Mouse (Mus musculus) ES-E14 (cell line): ENCODE measurements around the gene Med13l.

Source experiments
- CHD2 ChIP-seq: IDR thresholded peaks from 2 replicates; pipeline ENCODE4 v1.6.1; 2014; ENCODE audit warnings: mild to moderate bottlenecking, low read depth, low read length, inconsistent platforms
- HCFC1 ChIP-seq: IDR thresholded peaks from 2 replicates; pipeline ENCODE4 v1.6.1; 2012; ENCODE audit warnings: low read length, inconsistent platforms, borderline replicate concordance; ENCODE audit not compliant: insufficient read depth
- MAFK ChIP-seq: IDR thresholded peaks from 2 replicates; pipeline ENCODE4 v1.6.1; 2014; ENCODE audit warnings: mild to moderate bottlenecking, low read depth, low read length, inconsistent platforms; ENCODE audit not compliant: insufficient read depth
- ZC3H11A ChIP-seq: IDR thresholded peaks from 2 replicates; pipeline ENCODE4 v1.6.1; 2012; ENCODE audit warnings: low read depth, mild to moderate bottlenecking, inconsistent platforms, low read length, borderline replicate concordance

DNA sequence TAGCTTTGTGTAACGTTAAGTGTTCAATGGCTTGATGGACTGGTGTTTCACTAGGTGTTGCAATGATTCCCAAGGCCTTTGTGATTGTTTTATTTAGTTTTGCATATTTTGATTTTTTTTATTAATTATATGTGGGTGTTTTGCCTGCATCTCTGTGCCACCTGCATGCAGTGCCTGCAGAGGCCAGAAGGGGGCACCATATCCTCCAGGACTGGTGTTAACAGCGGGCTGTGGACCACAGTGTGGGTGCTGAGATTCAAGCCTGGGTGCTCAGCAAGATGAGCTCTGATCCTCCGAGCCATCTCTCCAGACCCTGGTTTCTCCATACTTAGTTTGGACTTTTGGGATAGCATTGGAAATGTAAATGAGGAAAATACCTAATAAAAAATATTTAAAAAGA, 143.7 kb downstream of the Med13l start:
- TF ChIP-seq CHD2, result no peak
- no peak for TF ChIP-seq MAFK
- no peak for TF ChIP-seq ZC3H11A
- TF ChIP-seq HCFC1, result no peak
